Mouse (Mus musculus): Measurements from ENCODE around the gene Mlf2.
"Not testable (repeated sequence)": the region's sequence is repeated elsewhere in the genome, so short reads cannot be mapped to it uniquely, and the experiment has no call there.

The Mlf2 gene

GRCm38 (mm10) chr6:124930754-124931524 lies at the start of gene Mlf2:
Gene Mlf2 (plus strand): TSS chr6:124931386.
- peak; percentile 99 for DNase-seq (ENCODE audit: extremely low spot score)

- no peak for DNase-seq (ENCODE audit: extremely low spot score)
Observed at GRCm38 (mm10) chr6:124881821-124882220, 49.4 kb upstream of the Mlf2 start.

GRCm38 (mm10) chr6:124883351-124883750 lies 47.8 kb upstream of the Mlf2 start:
- DNase-seq (ENCODE audit: extremely low spot score), result no peak

- DNase-seq (ENCODE audit: extremely low spot score), result no peak
Observed at GRCm38 (mm10) chr6:124884714-124885500, 46.3 kb upstream of the Mlf2 start.

- DNase-seq (ENCODE audit: extremely low spot score), result no peak
Observed at GRCm38 (mm10) chr6:124885956-124886381, 45.2 kb upstream of the Mlf2 start.

GRCm38 (mm10) chr6:124887986-124888385 lies 43.2 kb upstream of the Mlf2 start, which contains the start of gene Cd4:
Gene Cd4 (minus strand): TSS chr6:124888221.
- DNase-seq (ENCODE audit: extremely low spot score), result no peak

- no peak for DNase-seq (ENCODE audit: extremely low spot score)
Observed at GRCm38 (mm10) chr6:124888555-124889125, 42.5 kb upstream of the Mlf2 start.

- no peak for DNase-seq (ENCODE audit: extremely low spot score)
Observed at GRCm38 (mm10) chr6:124890997-124891396, 40.2 kb upstream of the Mlf2 start.

GRCm38 (mm10) chr6:124894113-124894512 lies 37.1 kb upstream of the Mlf2 start:
- DNase-seq (ENCODE audit: extremely low spot score), result not testable (repeated sequence)

- no peak for DNase-seq (ENCODE audit: extremely low spot score)
Observed at GRCm38 (mm10) chr6:124898359-124898758, 32.8 kb upstream of the Mlf2 start.

- DNase-seq (ENCODE audit: extremely low spot score), result no peak
Observed at GRCm38 (mm10) chr6:124900056-124900800, 31.0 kb upstream of the Mlf2 start.

- DNase-seq (ENCODE audit: extremely low spot score), result no peak
Observed at GRCm38 (mm10) chr6:124900801-124901480, 30.2 kb upstream of the Mlf2 start.

- DNase-seq (ENCODE audit: extremely low spot score), result no peak
Observed at GRCm38 (mm10) chr6:124901851-124902250, 29.3 kb upstream of the Mlf2 start.

GRCm38 (mm10) chr6:124903580-124904151 lies 27.5 kb upstream of the Mlf2 start:
- peak; percentile 97 for DNase-seq (ENCODE audit: extremely low spot score)

GRCm38 (mm10) chr6:124904161-124904981 lies 26.8 kb upstream of the Mlf2 start:
- DNase-seq (ENCODE audit: extremely low spot score), result peak; percentile 85

- no peak for DNase-seq (ENCODE audit: extremely low spot score)
Observed at GRCm38 (mm10) chr6:124904991-124905860, 26.0 kb upstream of the Mlf2 start.

- DNase-seq (ENCODE audit: extremely low spot score), result no peak
Observed at GRCm38 (mm10) chr6:124907767-124908166, 23.4 kb upstream of the Mlf2 start.

GRCm38 (mm10) chr6:124910032-124910431 lies 21.2 kb upstream of the Mlf2 start:
- DNase-seq (ENCODE audit: extremely low spot score), result peak; percentile 47
